Mouse (Mus musculus): ENCODE results near the gene Gnb1l. TPM values are rescaled to one million over a fixed set of nuclear protein-coding genes. Genes with fewer than 3 reads are reported as not detected.

The Gnb1l gene
- 0.43 and 2.2 TPM in 2 replicates for total RNA-seq (2014; rRNA removed; ENCODE audit: low replicate concordance)
- 7.5 and 8.5 TPM in 2 replicates for polyA plus RNA-seq (2015; fragmentation: Nextera tagmentation; extraction: Ambion mirVana)

DNA sequence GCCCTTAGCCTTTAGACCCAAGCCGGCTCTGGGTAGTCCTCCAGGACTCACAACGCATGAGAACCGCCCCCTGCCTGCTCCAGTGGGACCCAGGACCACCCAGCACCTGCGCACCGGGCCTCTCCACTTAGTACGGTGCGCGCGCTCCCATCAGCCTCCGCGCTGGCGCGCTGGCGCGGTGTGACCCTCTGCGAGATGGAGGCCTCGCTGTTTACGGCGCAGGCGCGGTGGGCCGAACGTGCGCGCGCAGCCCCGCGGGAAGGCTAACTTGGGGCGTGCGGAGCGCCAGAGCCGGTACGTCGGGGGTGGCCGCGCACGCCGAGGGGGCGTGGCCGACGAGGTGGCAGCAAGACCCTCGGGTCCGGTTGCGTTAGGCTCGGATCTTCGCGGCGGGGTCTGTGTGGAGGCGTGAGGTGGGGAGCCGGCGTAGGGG, at the start of gene Gnb1l, which contains the start of gene Rtl10:
Gene Gnb1l (plus strand): TSS at position 156 of the 433 bp plus-strand sequence.
Gene Rtl10 (plus strand): TSS at position 344 of the 433 bp plus-strand sequence.
- DNase-seq (ENCODE audit: low spot score), result peak; percentile 89

DNA sequence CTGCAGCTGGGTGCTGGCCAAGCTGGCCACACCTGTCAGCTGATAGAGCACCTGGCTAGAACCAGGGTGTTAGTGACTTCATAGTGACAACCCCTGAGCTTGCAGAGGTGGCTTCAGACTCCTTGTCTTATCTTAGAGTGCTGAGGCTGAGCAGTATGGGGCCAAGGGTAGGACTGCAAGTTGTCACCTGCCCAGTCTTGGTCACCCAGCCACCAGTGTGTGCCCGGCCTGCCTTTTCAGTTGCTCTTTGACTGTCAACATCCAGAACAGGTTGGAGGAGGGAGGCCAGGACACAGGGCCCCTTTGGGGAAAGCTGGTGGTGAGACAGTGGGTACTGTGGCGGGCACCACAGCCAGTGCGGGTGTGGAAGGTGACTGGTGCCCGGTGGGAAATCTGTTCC, 49.5 kb upstream of the Gnb1l start:
- Histone ChIP-seq H3K9me3 (replicated peaks; ENCODE audit: control insufficient read depth, low read length) (no peaks in the 10 kb centered on the region), H3K4me3 (ENCODE audit: low read depth, low read length) (no peak overlapping the region), H3K9ac (replicated peaks; ENCODE audit: low read depth, low read length) (no peak overlapping the region), H3K27me3 (ENCODE audit: control insufficient read depth, insufficient read depth, low read length) (no peaks in the 10 kb centered on the region), H3K36me3 (replicated peaks; ENCODE audit: control insufficient read depth, insufficient read depth, low read length) (peaks cover 20% of the 10 kb centered on the region), H3K4me1 (ENCODE audit: control insufficient read depth, insufficient read depth) (no peaks in the 10 kb centered on the region), H3K27ac (ENCODE audit: low read depth) (no peak overlapping the region), H3K4me2 (ENCODE audit: low read depth, low read length) (no peak overlapping the region)
- no peak for TF ChIP-seq EP300 (IDR thresholded peaks at IDR 0.05; ENCODE audit: low read depth)
- no peak for TF ChIP-seq CTCF (IDR thresholded peaks at IDR 0.05; ENCODE audit: low read depth)
- ATAC-seq (ENCODE audit: insufficient read depth, low read depth) (no peak), DNase-seq (ENCODE audit: low spot score) (no peak)
- WGBS, result 94% methylated on average over 4 of the region's 4 CpGs

More for the DNA sequence above, at the start of gene Gnb1l, which contains the start of gene Rtl10:
- peak within 1 kb of the TSS; percentile 73 for H3K4me3 ChIP-seq (ENCODE audit: low read depth, low read length)
- no peak for TF ChIP-seq EP300 (IDR thresholded peaks at IDR 0.05; ENCODE audit: low read depth)
- no peak for TF ChIP-seq CTCF (IDR thresholded peaks at IDR 0.05; ENCODE audit: low read depth)
- ATAC-seq (ENCODE audit: insufficient read depth, low read depth), result peak; percentile 97
- H3K4me2 ChIP-seq (ENCODE audit: low read depth, low read length), result peak within 1 kb of the TSS; percentile 96
- no peaks in the 10 kb centered on the region for H3K27me3 ChIP-seq (ENCODE audit: control insufficient read depth, insufficient read depth, low read length)
- peaks cover 9% of the 10 kb centered on the region for H3K36me3 ChIP-seq (replicated peaks; ENCODE audit: control insufficient read depth, insufficient read depth, low read length)
- WGBS, result under 1% methylated on average over 51 of the region's 51 CpGs
- peak within 1 kb of the TSS; percentile 79 for H3K9ac ChIP-seq (replicated peaks; ENCODE audit: low read depth, low read length)
- peak within 1 kb of the TSS; percentile 75 for H3K27ac ChIP-seq (ENCODE audit: low read depth)
- no peaks in the 10 kb centered on the region for H3K9me3 ChIP-seq (replicated peaks; ENCODE audit: control insufficient read depth, low read length)
- peaks cover 8% of the 10 kb centered on the region for H3K4me1 ChIP-seq (ENCODE audit: control insufficient read depth, insufficient read depth)

DNA sequence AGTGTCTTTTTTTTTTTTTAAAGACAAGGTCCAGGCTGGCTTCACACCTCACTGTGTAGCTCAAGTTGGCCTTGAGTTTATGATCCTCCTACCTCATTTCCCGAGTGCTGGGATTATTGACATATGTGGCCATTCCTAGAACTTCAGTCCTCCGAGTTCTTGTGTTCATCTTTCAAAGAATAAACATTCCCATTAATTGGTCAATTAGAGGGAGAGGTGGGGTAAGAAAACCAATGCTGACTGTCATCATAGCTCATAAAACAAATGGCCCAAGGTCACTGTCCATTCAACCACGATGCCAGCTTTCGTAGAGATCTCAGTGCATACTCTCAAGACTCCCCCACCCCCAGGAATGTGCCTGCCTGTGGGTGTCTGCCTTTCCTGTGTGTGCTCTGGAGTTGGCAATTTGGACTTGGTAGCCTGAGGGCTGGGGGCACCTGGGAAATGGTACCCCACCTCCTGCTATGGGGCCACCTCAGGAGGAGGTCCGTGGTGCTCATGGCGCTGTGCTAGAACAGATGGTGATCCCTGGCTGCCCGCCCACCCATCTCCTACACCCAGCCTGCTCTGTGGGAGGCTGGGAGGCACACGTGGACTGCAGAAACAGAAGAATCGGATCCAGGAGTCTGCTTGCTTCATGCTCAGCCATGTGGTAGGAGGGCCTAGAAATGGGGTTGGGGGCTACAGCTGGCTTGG, 46.9 kb upstream of the Gnb1l start:
- Histone ChIP-seq H3K36me3 (replicated peaks; ENCODE audit: control insufficient read depth, insufficient read depth, low read length) (peaks cover 21% of the 10 kb centered on the region), H3K4me3 (ENCODE audit: low read depth, low read length) (no peak overlapping the region), H3K27ac (ENCODE audit: low read depth) (no peak overlapping the region), H3K27me3 (ENCODE audit: control insufficient read depth, insufficient read depth, low read length) (no peaks in the 10 kb centered on the region), H3K9ac (replicated peaks; ENCODE audit: low read depth, low read length) (no peak overlapping the region), H3K4me1 (ENCODE audit: control insufficient read depth, insufficient read depth) (no peaks in the 10 kb centered on the region), H3K4me2 (ENCODE audit: low read depth, low read length) (no peak overlapping the region), H3K9me3 (replicated peaks; ENCODE audit: control insufficient read depth, low read length) (no peaks in the 10 kb centered on the region)
- DNase-seq (ENCODE audit: low spot score), result no peak
- WGBS, result 60% methylated on average over 9 of the region's 9 CpGs
- TF ChIP-seq EP300 (IDR thresholded peaks at IDR 0.05; ENCODE audit: low read depth), result no peak
- no peak for TF ChIP-seq CTCF (IDR thresholded peaks at IDR 0.05; ENCODE audit: low read depth)
- ATAC-seq (ENCODE audit: insufficient read depth, low read depth), result 0 out of 2 replicates have a peak, but pooled peaks have one; percentile 13

DNA sequence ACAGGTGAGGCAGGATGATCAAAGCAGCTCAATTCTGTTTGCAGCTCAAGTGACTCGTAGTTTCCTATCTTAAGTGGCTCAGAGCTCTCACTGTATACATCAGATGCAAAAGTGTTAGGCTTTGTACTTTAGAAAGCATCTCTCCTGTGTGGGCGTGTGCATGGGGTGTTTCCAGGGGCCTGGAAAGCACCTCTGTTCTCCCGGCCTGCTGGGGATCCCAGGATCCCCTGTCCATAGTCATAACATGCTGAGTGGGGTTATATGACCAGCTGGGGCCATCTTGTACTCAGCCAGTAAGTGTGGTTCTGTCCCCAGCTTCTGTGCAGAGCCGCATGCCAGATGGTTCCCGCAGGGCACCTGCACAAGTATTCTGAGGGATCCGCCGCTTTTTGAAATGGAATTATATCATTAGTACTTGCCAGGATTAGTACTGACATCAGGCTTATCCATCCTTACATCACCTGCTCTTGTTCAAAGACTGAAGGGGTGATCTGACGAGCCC, 46.1 kb upstream of the Gnb1l start:
- Histone ChIP-seq H3K36me3 (replicated peaks; ENCODE audit: control insufficient read depth, insufficient read depth, low read length) (peaks cover 23% of the 10 kb centered on the region), H3K4me3 (ENCODE audit: low read depth, low read length) (no peak overlapping the region), H3K4me2 (ENCODE audit: low read depth, low read length) (no peak overlapping the region), H3K4me1 (ENCODE audit: control insufficient read depth, insufficient read depth) (no peaks in the 10 kb centered on the region), H3K9me3 (replicated peaks; ENCODE audit: control insufficient read depth, low read length) (no peaks in the 10 kb centered on the region), H3K27ac (ENCODE audit: low read depth) (no peak overlapping the region), H3K27me3 (ENCODE audit: control insufficient read depth, insufficient read depth, low read length) (no peaks in the 10 kb centered on the region), H3K9ac (replicated peaks; ENCODE audit: low read depth, low read length) (no peak overlapping the region)
- ATAC-seq (ENCODE audit: insufficient read depth, low read depth) (no peak), DNase-seq (ENCODE audit: low spot score) (no peak)
- 86% methylated on average over 8 of the region's 8 CpGs for WGBS
- TF ChIP-seq EP300 (IDR thresholded peaks at IDR 0.05; ENCODE audit: low read depth), result no peak
- no peak for TF ChIP-seq CTCF (IDR thresholded peaks at IDR 0.05; ENCODE audit: low read depth)

DNA sequence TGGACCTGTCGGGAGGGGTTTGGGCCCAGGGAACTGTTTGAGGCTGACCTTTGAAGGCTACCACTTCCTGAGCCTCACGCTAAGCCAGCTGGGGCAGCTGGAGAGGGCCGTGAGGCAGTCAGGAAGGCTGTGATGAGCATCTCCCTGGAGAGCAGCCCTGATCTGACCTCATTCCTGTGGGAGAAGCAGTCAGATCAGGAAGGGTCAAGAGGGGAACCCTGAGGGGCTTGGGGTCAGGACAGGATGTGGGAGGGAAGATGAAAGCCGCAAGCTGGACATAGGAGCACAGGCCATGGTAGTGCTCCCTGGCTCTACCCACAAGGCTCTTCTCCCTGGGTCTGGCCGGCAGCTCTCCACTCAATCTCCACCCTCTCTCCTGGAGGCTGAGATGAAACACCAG, 44.7 kb upstream of the Gnb1l start:
- H3K9ac ChIP-seq (replicated peaks; ENCODE audit: low read depth, low read length), result no peak overlapping the region
- H3K4me3 ChIP-seq (ENCODE audit: low read depth, low read length), result no peak overlapping the region
- H3K4me2 ChIP-seq (ENCODE audit: low read depth, low read length), result no peak overlapping the region
- H3K9me3 ChIP-seq (replicated peaks; ENCODE audit: control insufficient read depth, low read length), result no peaks in the 10 kb centered on the region
- TF ChIP-seq CTCF (IDR thresholded peaks at IDR 0.05; ENCODE audit: low read depth), result no peak
- no peak for TF ChIP-seq EP300 (IDR thresholded peaks at IDR 0.05; ENCODE audit: low read depth)
- no peak overlapping the region for H3K27ac ChIP-seq (ENCODE audit: low read depth)
- no peak for ATAC-seq (ENCODE audit: insufficient read depth, low read depth)
- 0 out of 2 replicates have a peak, but pooled peaks cover under 1% of the 10 kb centered on the region for H3K4me1 ChIP-seq (ENCODE audit: control insufficient read depth, insufficient read depth)
- WGBS, result 54% methylated on average over 5 of the region's 5 CpGs
- no peaks in the 10 kb centered on the region for H3K27me3 ChIP-seq (ENCODE audit: control insufficient read depth, insufficient read depth, low read length)
- no peak for DNase-seq (ENCODE audit: low spot score)
- peaks cover 30% of the 10 kb centered on the region for H3K36me3 ChIP-seq (replicated peaks; ENCODE audit: control insufficient read depth, insufficient read depth, low read length)

Data from heart, postnatal 0 days (tissue).